Mouse (Mus musculus) MEL (cell line): ENCODE measurements around the gene Insrr. TPM values are rescaled to one million over a fixed set of nuclear protein-coding genes. Genes with fewer than 3 reads are reported as not detected.
A peak's percentile ranks its signal among the peaks of the same experiment; 100 is the strongest.

Experiments
- DNase-seq: peaks from one replicate; pipeline ENCODE4 v3.0.0; 2011; ENCODE audit warnings: low read depth, low spot score
- H3K27ac ChIP-seq: 2 replicates; pipeline ENCODE4 v1.5.1; 2012; ENCODE audit warnings: low read depth, mild to moderate bottlenecking, control low read depth, low read length, moderate library complexity; ENCODE audit not compliant: control insufficient read depth
- H3K27me3 ChIP-seq, 2 experiments: fragments of 150-350 bp in 1 of 2; sonication (generic) in 1 of 2; 2 replicates each; pipeline ENCODE4 v1.6.1; 2012; ENCODE audit warnings: low read length in 2 of 2, mild to moderate bottlenecking in 2 of 2, improper control_type of control experiment in 1 of 2, moderate library complexity in 1 of 2; ENCODE audit not compliant: insufficient read depth in 2 of 2, control insufficient read depth in 1 of 2
- H3K36me3 ChIP-seq, 2 experiments: 2 replicates each; pipeline ENCODE4 v1.6.1; 2012 to 2014; ENCODE audit warnings: low read length in 2 of 2, improper control_type of control experiment in 1 of 2, inconsistent platforms in 1 of 2, mild to moderate bottlenecking in 1 of 2; ENCODE audit not compliant: insufficient read depth in 2 of 2, control insufficient read depth in 1 of 2
- H3K4me1 ChIP-seq, 2 experiments: fragments of 150-350 bp in 1 of 2; sonication (generic) in 1 of 2; 2 replicates each; pipeline ENCODE4 v1.6.1; 2012; ENCODE audit warnings: low read length in 2 of 2, improper control_type of control experiment in 1 of 2, mild to moderate bottlenecking in 1 of 2; ENCODE audit not compliant: insufficient read depth in 2 of 2, control insufficient read depth in 1 of 2
- H3K4me3 ChIP-seq, 2 experiments: fragments of 150-350 bp in 1 of 2; sonication (generic) in 1 of 2; 2 replicates each; pipeline ENCODE4 v1.5.1; 2012; ENCODE audit warnings: low read depth in 2 of 2, low read length in 2 of 2, mild to moderate bottlenecking in 2 of 2, moderate library complexity in 2 of 2, control low read depth in 1 of 2, improper control_type of control experiment in 1 of 2; ENCODE audit not compliant: control insufficient read depth in 1 of 2, insufficient read depth in 1 of 2
- H3K79me2 ChIP-seq: 2 replicates; pipeline ENCODE4 v1.6.1; 2012; ENCODE audit warnings: mild to moderate bottlenecking, low read length, moderate library complexity; ENCODE audit not compliant: control insufficient read depth, poor library complexity, insufficient read depth
- H3K9ac ChIP-seq: 2 replicates; pipeline ENCODE4 v1.6.1; 2012; ENCODE audit warnings: low read depth, mild to moderate bottlenecking, control low read depth, low read length, moderate library complexity; ENCODE audit not compliant: control insufficient read depth, poor library complexity, severe bottlenecking
- H3K9me3 ChIP-seq: fragments of 150-350 bp; sonication (generic); replicated peaks from 2 replicates; pipeline ENCODE4 v1.6.1; 2012; ENCODE audit warnings: mild to moderate bottlenecking, low read length, improper control_type of control experiment, moderate library complexity; ENCODE audit not compliant: insufficient read depth
- BHLHE40 ChIP-seq: IDR thresholded peaks from 2 replicates; pipeline ENCODE4 v1.6.1; 2012; ENCODE audit warnings: low read depth, mild to moderate bottlenecking, inconsistent platforms, low read length, improper control_type of control experiment, borderline replicate concordance
- CHD1 ChIP-seq: IDR thresholded peaks from 2 replicates; pipeline ENCODE4 v1.6.1; 2012; ENCODE audit warnings: low read depth, mild to moderate bottlenecking, inconsistent platforms, low read length, improper control_type of control experiment
- CTCF ChIP-seq, 3 experiments: IDR thresholded peaks in 2 of 3; conservative IDR thresholded peaks in 1 of 3; 2 replicates each; pipeline ENCODE4 v1.5.1; 2011 to 2012; ENCODE audit warnings: low read length in 3 of 3, low read depth in 2 of 3, mild to moderate bottlenecking in 2 of 3, improper control_type of control experiment in 1 of 3, inconsistent platforms in 1 of 3, mixed read lengths in 1 of 3, moderate library complexity in 1 of 3; ENCODE audit not compliant: control insufficient read depth in 1 of 3, insufficient read depth in 1 of 3, poor library complexity in 1 of 3, severe bottlenecking in 1 of 3
- EP300 ChIP-seq, 2 experiments: IDR thresholded peaks; 2 replicates each; pipeline ENCODE4 v1.6.1; 2011; ENCODE audit warnings: improper control_type of control experiment in 2 of 2, low read length in 2 of 2, low read depth in 1 of 2, mild to moderate bottlenecking in 1 of 2
- GABPA ChIP-seq: IDR thresholded peaks from 2 replicates; pipeline ENCODE4 v1.6.1; 2012; ENCODE audit warnings: low read depth, mild to moderate bottlenecking, inconsistent platforms, low read length, improper control_type of control experiment, moderate library complexity
- GATA1 ChIP-seq: IDR thresholded peaks from 2 replicates; pipeline ENCODE4 v1.6.1; 2011; ENCODE audit warnings: low read depth, low read length, improper control_type of control experiment
- JUND ChIP-seq: IDR thresholded peaks from 2 replicates; pipeline ENCODE4 v1.6.1; 2011; ENCODE audit warnings: low read depth, mild to moderate bottlenecking, improper control_type of control experiment, low read length
- KAT2A ChIP-seq: conservative IDR thresholded peaks from 2 replicates; pipeline ENCODE4 v1.6.1; 2012; ENCODE audit warnings: low read depth, low read length, improper control_type of control experiment, inconsistent platforms
- MAFK ChIP-seq: IDR thresholded peaks from 2 replicates; pipeline ENCODE4 v1.6.1; 2011; ENCODE audit warnings: low read depth, mild to moderate bottlenecking, low read length, improper control_type of control experiment, borderline replicate concordance
- MAX ChIP-seq: IDR thresholded peaks from 2 replicates; pipeline ENCODE4 v1.6.1; 2011; ENCODE audit warnings: low read length, improper control_type of control experiment
- MEF2A ChIP-seq: IDR thresholded peaks from 2 replicates; pipeline ENCODE4 v1.6.1; 2014; ENCODE audit warnings: low read depth, mild to moderate bottlenecking, inconsistent platforms, low read length, improper control_type of control experiment; ENCODE audit not compliant: poor library complexity, insufficient replicate concordance, severe bottlenecking; ENCODE audit errors: extremely low read depth
- MXI1 ChIP-seq: IDR thresholded peaks from 2 replicates; pipeline ENCODE4 v1.6.1; 2011; ENCODE audit warnings: mild to moderate bottlenecking, low read depth, low read length, improper control_type of control experiment
- MYB ChIP-seq: IDR thresholded peaks from 2 replicates; pipeline ENCODE4 v1.6.1; 2011; ENCODE audit warnings: mild to moderate bottlenecking, low read depth, low read length, improper control_type of control experiment
- MYC ChIP-seq: IDR thresholded peaks from 2 replicates; pipeline ENCODE4 v1.6.1; 2011; ENCODE audit warnings: low read depth, mild to moderate bottlenecking, low read length, improper control_type of control experiment, moderate library complexity
- NELFE ChIP-seq: IDR thresholded peaks from 2 replicates; pipeline ENCODE4 v1.6.1; 2011; ENCODE audit warnings: low read depth, low read length, improper control_type of control experiment
- RAD21 ChIP-seq: IDR thresholded peaks from 2 replicates; pipeline ENCODE4 v1.6.1; 2011; ENCODE audit warnings: mild to moderate bottlenecking, low read depth, low read length, improper control_type of control experiment
- RCOR1 ChIP-seq: IDR thresholded peaks from 2 replicates; pipeline ENCODE4 v1.6.1; 2012; ENCODE audit warnings: low read depth, mild to moderate bottlenecking, inconsistent platforms, low read length, improper control_type of control experiment
- SMC3 ChIP-seq: IDR thresholded peaks from 2 replicates; pipeline ENCODE4 v1.6.1; 2011; ENCODE audit warnings: low read depth, low read length, improper control_type of control experiment
- TAL1 ChIP-seq: IDR thresholded peaks from 2 replicates; pipeline ENCODE4 v1.6.1; 2012; ENCODE audit warnings: mild to moderate bottlenecking, inconsistent platforms, low read length, moderate library complexity, mixed read lengths
- UBTF ChIP-seq: IDR thresholded peaks from 2 replicates; pipeline ENCODE4 v1.6.1; 2012; ENCODE audit warnings: low read depth, mild to moderate bottlenecking, inconsistent platforms, low read length, improper control_type of control experiment, moderate library complexity, borderline replicate concordance; ENCODE audit not compliant: insufficient read depth
- ZC3H11A ChIP-seq: IDR thresholded peaks from 2 replicates; pipeline ENCODE4 v1.6.1; 2012; ENCODE audit warnings: low read depth, mild to moderate bottlenecking, inconsistent platforms, low read length, improper control_type of control experiment
- ZMIZ1 ChIP-seq: IDR thresholded peaks from 2 replicates; pipeline ENCODE4 v1.6.1; 2012; ENCODE audit warnings: low read depth, mild to moderate bottlenecking, inconsistent platforms, low read length, improper control_type of control experiment, moderate library complexity
- polyA plus RNA-seq, 2 experiments: library from polyadenylated mRNA; stranded (reverse) in 1 of 2; unstranded in 1 of 2; fragments of >175 nt in 1 of 2; fragments of >200 nt in 1 of 2; gene quantifications; 2 replicates each; pipeline versions ENCODE4 v1.2.1 to v1.2.4; 2012; ENCODE audit warnings: low replicate concordance in 2 of 2, low read depth in 1 of 2; ENCODE audit not compliant: insufficient read length in 2 of 2, insufficient read depth in 1 of 2, missing spikeins in 1 of 2
- total RNA-seq: library from RNA; depleted of rRNA; stranded (reverse); fragments of 300-350 nt; gene quantifications from 2 replicates; pipeline ENCODE4 v1.2.3, GENCODE M21; 2012

Gene Insrr
- total and polyA plus RNA-seq, 3 experiments: 0.77 to 3.7 TPM; not detected in 1

GRCm38 (mm10) chr3:87783282-87784023 is 13.3 kb upstream of the Insrr start:
- Histone ChIP-seq H3K4me3 (no peak overlapping the region), H3K36me3 (peaks cover 0 to 2% of the 10 kb centered on the region in 2 experiments; a peak in 1 of 4 replicates), H3K9ac (no peak overlapping the region), H3K79me2 (no peaks in the 10 kb centered on the region), H3K9me3 (no peaks in the 10 kb centered on the region), H3K27me3 (peaks cover 11 to 13% of the 10 kb centered on the region in 2 experiments), H3K27ac (no peak overlapping the region), H3K4me1 (peaks cover 0 to 6% of the 10 kb centered on the region in 2 experiments; a peak in 1 of 4 replicates)
- TF ChIP-seq MYB (no peak), UBTF (no peak), ZMIZ1 (no peak), CTCF (IDR thresholded peaks at IDR 0.05 in 2 of 3, conservative IDR thresholded peaks at IDR 0.05 in 1 of 3; ENCODE audit: control insufficient read depth in 1 of 3, insufficient read depth in 1 of 3, low read depth in 2 of 3, low read length in 3 of 3, poor library complexity in 1 of 3, severe bottlenecking in 1 of 3) (no peak), SMC3 (no peak), RCOR1 (no peak), MYC (no peak), ZC3H11A (no peak), BHLHE40 (no peak), TAL1 (no peak), EP300 (IDR thresholded peaks at IDR 0.05; ENCODE audit: low read depth in 1 of 2, low read length in 2 of 2) (no peak), JUND (no peak), MXI1 (no peak)
- no peak for DNase-seq

GRCm38 (mm10) chr3:87785156-87785555 is 11.6 kb upstream of the Insrr start:
- Histone ChIP-seq H3K27me3 (peaks cover 11 to 13% of the 10 kb centered on the region in 2 experiments), H3K4me1 (peaks cover 0 to 6% of the 10 kb centered on the region in 2 experiments; a peak in 1 of 4 replicates), H3K79me2 (no peaks in the 10 kb centered on the region), H3K27ac (no peak overlapping the region), H3K36me3 (peaks cover 0 to 2% of the 10 kb centered on the region in 2 experiments; a peak in 1 of 4 replicates), H3K9me3 (no peaks in the 10 kb centered on the region), H3K9ac (no peak overlapping the region), H3K4me3 (no peak overlapping the region)
- 0 out of 2 replicates have a peak, but pooled peaks have one; percentile 5 for TF ChIP-seq GATA1
- no peak for TF ChIP-seq MYB
- TF ChIP-seq NELFE: no peak
- no peak for TF ChIP-seq CHD1
- TF ChIP-seq MAX: no peak
- no peak for TF ChIP-seq GABPA
- TF ChIP-seq RAD21: no peak
- no peak for TF ChIP-seq MXI1
- TF ChIP-seq MAFK: no peak
- no peak for TF ChIP-seq MEF2A
- no peak for TF ChIP-seq TAL1
- no peak for TF ChIP-seq KAT2A
- TF ChIP-seq EP300 (IDR thresholded peaks at IDR 0.05; ENCODE audit: low read depth in 1 of 2, low read length in 2 of 2): 0 out of 4 replicates have a peak, but pooled peaks of 1 of the 2 experiments have one; percentile 13
- no peak for DNase-seq
